Mouse (Mus musculus) heart, adult 8-10 months (tissue): ENCODE measurements around the gene Olfr1535. TPM values are rescaled to one million over a fixed set of nuclear protein-coding genes. Genes with fewer than 3 reads are reported as not detected.

Experiments used
- DNase-seq: peaks from one replicate; pipeline ENCODE4 v3.0.0; 2022; ENCODE audit warnings: low spot score
- total RNA-seq, 4 experiments: library from RNA; stranded (reverse); gene quantifications; 2 replicates each; pipeline ENCODE4 v1.2.4; 2022

Olfr1535 gene
- total RNA-seq, result not detected

DNA sequence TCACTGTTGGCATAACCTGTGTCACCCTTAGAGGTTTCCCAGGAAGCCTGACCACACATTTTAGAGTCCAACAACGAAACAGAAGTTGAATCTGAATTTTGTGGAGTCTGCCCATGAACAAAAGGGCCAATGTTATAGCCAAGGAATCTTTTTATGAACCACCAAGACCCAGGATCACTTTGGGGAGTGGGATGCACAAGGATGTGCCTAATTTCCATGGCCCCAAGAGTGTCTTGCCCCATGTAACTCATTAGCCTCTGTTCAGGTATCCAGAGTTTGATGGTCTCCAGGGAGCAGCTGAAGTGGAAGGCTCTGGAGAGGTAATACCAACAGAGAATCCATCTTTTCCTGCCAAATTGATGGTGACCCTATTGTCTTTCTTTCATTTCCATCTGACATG is at the start of gene Olfr1535:
Gene Olfr1535, minus strand, starts transcription at position 101 of the 400 bp plus-strand sequence.
- no peak for DNase-seq

DNA sequence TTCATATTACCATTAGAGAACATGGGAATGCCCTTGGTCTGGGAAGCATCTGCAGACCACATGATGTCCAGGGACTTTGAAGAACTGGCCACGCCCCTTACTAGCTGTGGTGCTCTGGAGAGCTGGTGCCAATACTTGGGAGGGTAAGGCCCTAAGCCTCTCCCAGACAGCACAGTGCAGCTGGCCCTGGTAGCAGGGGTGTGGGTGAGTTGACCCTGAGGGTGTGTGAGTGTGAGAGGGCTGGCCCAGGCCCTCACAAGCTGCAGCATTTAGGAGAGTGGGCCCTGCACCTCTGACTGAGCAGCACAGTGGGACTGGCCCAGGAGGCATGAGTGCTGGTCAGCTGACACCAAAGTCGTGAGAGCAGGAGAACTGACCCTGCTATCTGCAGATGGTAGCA is 31.9 kb upstream of the Olfr1535 start:
- no peak for DNase-seq

DNA sequence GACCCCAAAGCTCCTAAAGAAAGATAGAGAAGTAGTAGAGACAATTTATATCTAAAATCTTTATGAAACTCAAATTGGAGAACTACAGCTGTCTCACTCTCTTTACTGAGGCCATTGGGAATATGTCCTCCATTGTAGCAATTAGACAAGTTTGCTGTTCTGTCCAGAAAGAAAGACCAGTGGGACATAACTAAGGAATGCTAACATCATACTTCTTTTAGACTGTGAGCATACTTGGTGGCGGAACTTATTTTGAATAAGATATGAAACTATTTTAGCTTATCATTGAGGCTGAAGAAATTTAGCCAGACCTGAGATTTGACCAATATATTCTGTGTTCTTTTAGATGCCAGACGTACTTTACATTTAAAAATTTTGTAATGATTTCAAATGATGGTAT is 22.0 kb upstream of the Olfr1535 start, which contains the start of gene Olfr1364:
Gene Olfr1364, minus strand, starts transcription at position 101 of the 400 bp plus-strand sequence.
- no peak for DNase-seq

DNA sequence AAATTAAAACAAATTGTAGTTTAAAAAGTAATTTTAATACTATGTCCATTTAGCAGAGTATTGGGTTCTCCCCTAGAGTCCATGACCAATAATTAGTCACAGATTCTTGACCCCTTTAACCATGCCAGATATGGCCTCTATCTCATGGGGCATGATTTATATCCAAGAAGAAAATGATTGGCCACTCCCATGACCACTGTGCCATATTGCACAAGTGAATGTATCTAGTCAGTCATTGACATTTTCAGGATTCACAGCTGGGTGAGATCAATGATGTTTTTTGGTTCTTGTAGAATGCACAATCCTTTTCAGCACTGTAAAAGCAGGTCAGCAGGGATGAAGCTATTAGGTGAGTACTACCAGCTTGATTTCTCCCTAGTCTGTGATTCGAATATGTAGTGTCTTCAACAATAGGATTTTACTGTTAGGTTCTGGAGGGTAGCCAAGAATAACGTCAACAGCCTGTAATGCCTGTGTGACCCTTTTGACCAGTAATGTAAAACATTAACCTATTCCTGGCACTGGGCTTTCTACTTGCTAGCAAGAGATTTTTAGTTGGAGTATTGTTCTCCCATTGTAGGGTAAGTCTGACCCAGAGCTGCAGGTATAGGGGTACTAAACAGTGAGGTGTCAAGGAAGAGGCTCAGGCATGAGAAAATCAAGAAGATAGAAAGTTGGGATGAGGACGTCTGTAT is 9.1 kb downstream of the Olfr1535 start:
- DNase-seq, result no peak

DNA sequence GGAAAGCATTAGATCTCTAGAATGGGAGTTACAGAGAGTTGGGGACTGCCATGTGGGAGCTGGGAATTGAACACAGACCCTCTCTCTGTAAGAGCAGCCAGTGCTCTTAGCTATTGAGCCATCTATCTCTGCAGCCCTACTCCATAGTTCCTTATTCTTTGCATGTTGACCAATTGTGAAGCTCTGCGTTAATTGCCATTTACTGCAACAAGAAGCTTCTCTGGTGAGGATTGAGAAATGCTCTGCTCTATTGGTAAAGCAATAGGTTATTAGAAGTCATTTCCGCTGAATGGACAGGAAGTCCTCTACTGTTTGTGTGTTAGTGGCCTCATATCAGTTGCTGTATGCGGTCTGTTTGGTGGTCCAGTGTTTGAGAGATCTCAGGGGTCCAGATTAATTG is 10.2 kb downstream of the Olfr1535 start:
- DNase-seq, result no peak

DNA sequence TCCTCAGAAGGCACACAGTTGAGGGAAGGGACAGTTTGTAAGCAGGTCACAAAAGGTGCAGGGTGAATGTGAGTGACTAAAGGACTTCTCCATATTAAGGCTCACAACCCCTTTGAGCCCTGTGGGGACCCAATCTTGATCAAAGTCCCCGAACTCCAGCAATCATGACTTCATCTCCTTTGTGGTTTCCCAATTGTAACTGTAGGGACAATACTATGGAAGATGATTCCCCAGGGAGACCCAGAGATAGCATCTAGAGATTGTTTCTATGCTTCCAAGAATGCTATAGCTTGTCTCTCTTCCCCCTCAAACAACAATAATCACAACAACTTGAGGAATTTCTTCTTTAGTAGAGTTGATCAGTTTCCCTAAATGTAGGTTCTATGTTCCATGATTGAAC is 17.0 kb downstream of the Olfr1535 start, which contains the start of gene Olfr1366:
Gene Olfr1366, minus strand, starts transcription at position 101 of the 400 bp plus-strand sequence.
- no peak for DNase-seq

DNA sequence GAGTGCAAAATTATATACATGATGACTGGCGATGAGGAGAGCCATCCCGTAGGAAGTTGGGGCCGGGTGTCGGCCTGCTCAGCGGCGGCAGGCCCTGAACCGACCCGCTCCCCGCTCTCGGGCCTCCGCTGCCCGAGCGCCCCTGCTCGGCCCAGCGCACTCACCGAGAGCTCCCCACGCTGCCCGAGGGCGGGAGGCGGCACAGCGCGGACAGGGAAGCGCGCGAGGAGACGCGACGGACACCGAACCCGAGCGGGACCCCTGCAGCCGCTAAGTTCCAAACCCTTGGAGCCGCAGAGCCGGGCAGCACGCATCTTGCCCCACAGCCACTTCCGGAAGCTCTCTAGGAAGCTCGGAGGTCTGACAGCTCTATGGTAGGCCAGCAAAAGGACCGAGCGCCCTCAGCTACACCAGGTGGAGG is 28.9 kb downstream of the Olfr1535 start, which contains the start of gene Zkscan8:
Gene Zkscan8, minus strand, starts transcription at position 340 of the 421 bp plus-strand sequence.
- peak; percentile 91 for DNase-seq

DNA sequence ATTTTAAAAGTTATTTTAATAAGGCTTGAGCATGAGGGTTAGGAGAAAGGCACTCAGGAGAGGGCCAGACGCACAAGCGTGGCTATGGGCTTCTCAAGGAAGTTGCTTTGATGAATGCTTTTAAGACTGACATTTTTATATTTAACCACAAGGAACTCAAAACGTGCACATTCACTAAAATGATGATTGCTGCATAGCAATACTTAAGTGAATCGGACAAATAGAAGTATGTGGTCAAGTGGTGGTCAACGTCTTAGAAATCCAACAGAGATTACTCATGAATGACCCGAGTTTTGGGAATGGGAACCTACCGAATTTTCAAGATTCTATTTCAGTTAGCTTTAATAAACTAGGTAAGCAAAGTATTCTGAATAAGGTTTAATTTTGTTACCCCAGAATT is 29.6 kb downstream of the Olfr1535 start:
- no peak for DNase-seq

DNA sequence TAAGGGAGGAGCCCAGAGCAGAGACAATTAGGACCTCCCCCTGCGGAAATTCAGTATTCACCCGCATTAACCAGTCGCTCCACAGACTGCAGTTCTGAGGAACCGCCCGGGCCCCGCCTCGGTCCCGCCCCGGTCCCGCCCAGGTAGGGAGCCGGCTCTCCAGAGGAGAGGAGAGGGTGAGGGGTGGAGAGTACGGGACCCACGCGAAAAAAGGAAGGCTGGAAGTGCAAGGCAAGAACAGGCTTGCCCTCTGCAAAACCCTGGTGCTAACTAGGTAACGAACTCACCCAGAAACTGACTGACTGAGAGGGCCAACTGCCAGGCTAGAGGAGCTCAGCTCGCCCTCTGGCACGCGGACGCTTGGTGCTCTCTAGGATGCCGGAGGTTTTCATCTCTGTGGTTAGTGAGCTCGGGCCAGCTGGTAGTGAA is 53.5 kb downstream of the Olfr1535 start:
- peak; percentile 81 for DNase-seq

Other genes starting within 250 kb of the Olfr1535 start
- gene Gpx6, start 247.8 kb downstream of the Olfr1535 start, total RNA-seq, result not detected
- gene Olfr1367, start 213.0 kb downstream of the Olfr1535 start, total RNA-seq, result not detected
- 1 to 10 TPM; 4.5 to 6.0 (median 5.0) TPM for gene Zscan12, start 197.1 kb downstream of the Olfr1535 start, total RNA-seq
- 10 to 100 TPM; 24.4 to 26.7 (median 26.1) TPM for gene Zkscan3, start 157.1 kb downstream of the Olfr1535 start, total RNA-seq
- under 1 TPM; 0.30 to 0.50 (median 0.35) TPM for gene Pgbd1, start 118.8 kb downstream of the Olfr1535 start, total RNA-seq
- 10 to 100 TPM; 20.5 to 25.0 (median 21.7) TPM for gene Zscan26, start 106.2 kb downstream of the Olfr1535 start, total RNA-seq
- 1 to 10 TPM in 1 of 4 experiments, under 1 TPM in 3; 0.17 to 1.1 (median 0.41) TPM for gene Nkapl, start 91.4 kb downstream of the Olfr1535 start, total RNA-seq
- 1 to 10 TPM; 1.0 to 1.5 (median 1.1) TPM for gene Zkscan4, start 81.0 kb downstream of the Olfr1535 start, total RNA-seq
- gene Gm10065, start 80.5 kb downstream of the Olfr1535 start, total RNA-seq, result not detected
- gene AK157302, start 64.7 kb downstream of the Olfr1535 start, total RNA-seq, result 10 to 100 TPM; 24.1 to 26.8 (median 25.8) TPM
- 100 to 1,000 TPM; 207 to 244 (median 213) TPM for gene Gm11273, start 58.5 kb downstream of the Olfr1535 start, total RNA-seq
- gene Zkscan8, start 28.8 kb downstream of the Olfr1535 start, total RNA-seq, result 10 to 100 TPM; 10.5 to 13.0 (median 10.8) TPM
- gene Olfr1366, start 17.1 kb downstream of the Olfr1535 start, total RNA-seq, result not detected
- not detected for gene Olfr1364, start 21.9 kb upstream of the Olfr1535 start, total RNA-seq
- not detected for gene Olfr1362, start 54.1 kb upstream of the Olfr1535 start, total RNA-seq
- gene Olfr11, start 82.6 kb upstream of the Olfr1535 start, total RNA-seq, result not detected
- not detected for gene Olfr1361, start 103.5 kb upstream of the Olfr1535 start, total RNA-seq
- gene Olfr1360, start 117.5 kb upstream of the Olfr1535 start, total RNA-seq, result not detected
- not detected for gene Olfr1359, start 138.2 kb upstream of the Olfr1535 start, total RNA-seq
- 10 to 100 TPM in 1 of 4 experiments, 1 to 10 TPM in 3; 5.4 to 11.8 (median 8.0) TPM for gene Hist1h2bl, start 156.2 kb upstream of the Olfr1535 start, total RNA-seq
- gene Hist1h2ai, start 156.5 kb upstream of the Olfr1535 start, total RNA-seq, result 10 to 100 TPM in 2 of 4 experiments, 1 to 10 TPM in 1, not detected in 1; 1.1 to 17.1 (median 12.1) TPM
- 10 to 100 TPM in 2 of 4 experiments, 1 to 10 TPM in 2; 5.0 to 19.2 (median 10.1) TPM for gene Hist1h3h, start 157.8 kb upstream of the Olfr1535 start, total RNA-seq
- gene Hist1h2bm, start 162.2 kb upstream of the Olfr1535 start, total RNA-seq, result 1 to 10 TPM in 2 of 4 experiments, under 1 TPM in 1, not detected in 1; 0.94 to 3.0 (median 1.8) TPM
- 1 to 10 TPM; 1.4 to 4.4 (median 4.0) TPM for gene Hist1h4j, start 175.2 kb upstream of the Olfr1535 start, total RNA-seq
- 10 to 100 TPM; 26.9 to 29.6 (median 28.6) TPM for gene Hist1h4k, start 190.6 kb upstream of the Olfr1535 start, total RNA-seq
- gene Hist1h2ak, start 193.9 kb upstream of the Olfr1535 start, total RNA-seq, result 1 to 10 TPM in 3 of 4 experiments, not detected in 1; 1.5 to 4.4 (median 2.0) TPM
- gene Hist1h2bn, start 194.2 kb upstream of the Olfr1535 start, total RNA-seq, result 1 to 10 TPM; 2.0 to 7.1 (median 4.3) TPM
- 1 to 10 TPM in 3 of 4 experiments, under 1 TPM in 1; 0.62 to 4.7 (median 2.5) TPM for gene Hist1h1b, start 220.7 kb upstream of the Olfr1535 start, total RNA-seq
- 10 to 100 TPM in 1 of 4 experiments, 1 to 10 TPM in 3; 6.6 to 10.5 (median 8.8) TPM for gene Hist1h3i, start 223.5 kb upstream of the Olfr1535 start, total RNA-seq
- gene Hist1h2an, start 227.3 kb upstream of the Olfr1535 start, total RNA-seq, result 1 to 10 TPM in 1 of 4 experiments, not detected in 3; 1.1 TPM
- 1 to 10 TPM in 3 of 4 experiments, under 1 TPM in 1; 0.81 to 6.2 (median 1.3) TPM for gene Hist1h2bp, start 227.6 kb upstream of the Olfr1535 start, total RNA-seq